Mouse (Mus musculus): ENCODE results near the gene Clybl. TPM values are rescaled to one million over a fixed set of nuclear protein-coding genes. Genes with fewer than 3 reads are reported as not detected.

The Clybl gene
- total and polyA plus RNA-seq, 3 experiments: 13.4 to 36.6 TPM; not detected in 1

- no peak overlapping the region for H3K27ac ChIP-seq (ENCODE audit: control insufficient read depth, low read depth, low read length)
- TF ChIP-seq CHD2 (IDR thresholded peaks at IDR 0.05; ENCODE audit: low read length) (no peak), BHLHE40 (IDR thresholded peaks at IDR 0.05; ENCODE audit: borderline replicate concordance, low read depth, low read length) (no peak), USF2 (IDR thresholded peaks at IDR 0.05; ENCODE audit: borderline replicate concordance in 1 of 2, insufficient read depth in 1 of 2, low read depth in 1 of 2, low read length in 2 of 2) (no peak), HCFC1 (IDR thresholded peaks at IDR 0.05; ENCODE audit: low read depth, low read length) (no peak), CHD1 (IDR thresholded peaks at IDR 0.05; ENCODE audit: low read depth, low read length) (no peak), NELFE (IDR thresholded peaks at IDR 0.05; ENCODE audit: low read depth, low read length) (no peak), SIN3A (IDR thresholded peaks at IDR 0.05; ENCODE audit: low read length) (no peak), RCOR1 (IDR thresholded peaks at IDR 0.05; ENCODE audit: low read depth, low read length) (no peak), ZKSCAN1 (IDR thresholded peaks at IDR 0.05; ENCODE audit: low read depth, low read length) (no peak), GATA1 (IDR thresholded peaks at IDR 0.05; ENCODE audit: low read depth, low read length) (no peak), ELF1 (IDR thresholded peaks at IDR 0.05; ENCODE audit: low read depth, low read length) (no peak), TBP (IDR thresholded peaks at IDR 0.05; ENCODE audit: low read depth, low read length) (no peak), EP300 (IDR thresholded peaks at IDR 0.05; ENCODE audit: low read depth in 1 of 2, low read length in 2 of 2) (no peak), POLR2AphosphoS5 (IDR thresholded peaks at IDR 0.05; ENCODE audit: borderline replicate concordance, low read depth, low read length) (no peak), ETS1 (IDR thresholded peaks at IDR 0.05; ENCODE audit: low read depth, low read length) (no peak), RAD21 (IDR thresholded peaks at IDR 0.05; ENCODE audit: low read depth, low read length) (no peak), ZNF384 (IDR thresholded peaks at IDR 0.05; ENCODE audit: low read depth, low read length) (no peak), TAL1 (IDR thresholded peaks at IDR 0.05; ENCODE audit: low read length) (no peak), ZC3H11A (IDR thresholded peaks at IDR 0.05; ENCODE audit: low read depth, low read length) (no peak)
- DNase-seq (ENCODE audit: low read depth, low spot score): no peak
These were observed 185.9 kb downstream of the Clybl start for GRCm38 (mm10) chr14:122367252-122367868.

GRCm38 (mm10) chr14:122367882-122368418 is 186.4 kb downstream of the Clybl start:
- no peak overlapping the region for H3K27ac ChIP-seq (ENCODE audit: control insufficient read depth, low read depth, low read length)
- no peaks in the 10 kb centered on the region for H3K27me3 ChIP-seq (ENCODE audit: control insufficient read depth in 1 of 2, insufficient read depth in 2 of 2, low read length in 2 of 2)
- no peaks in the 10 kb centered on the region for H3K4me1 ChIP-seq (ENCODE audit: control insufficient read depth in 1 of 2, insufficient read depth in 2 of 2, low read length in 2 of 2)
- H3K9ac ChIP-seq (ENCODE audit: control insufficient read depth, low read depth, low read length, poor library complexity, severe bottlenecking): no peak overlapping the region
- H3K36me3 ChIP-seq (ENCODE audit: control insufficient read depth in 1 of 2, insufficient read depth in 2 of 2, low read length in 2 of 2): no peaks in the 10 kb centered on the region
- no peaks in the 10 kb centered on the region for H3K79me2 ChIP-seq (ENCODE audit: control insufficient read depth, insufficient read depth, low read length, poor library complexity)
- H3K9me3 ChIP-seq (replicated peaks; ENCODE audit: insufficient read depth, low read length): no peaks in the 10 kb centered on the region
- TF ChIP-seq MAFK (IDR thresholded peaks at IDR 0.05; ENCODE audit: borderline replicate concordance, low read depth, low read length) (no peak), ELF1 (IDR thresholded peaks at IDR 0.05; ENCODE audit: low read depth, low read length) (no peak), ZMIZ1 (IDR thresholded peaks at IDR 0.05; ENCODE audit: low read depth, low read length) (no peak), JUND (IDR thresholded peaks at IDR 0.05; ENCODE audit: low read depth, low read length) (no peak), ZNF384 (IDR thresholded peaks at IDR 0.05; ENCODE audit: low read depth, low read length) (no peak), TAL1 (IDR thresholded peaks at IDR 0.05; ENCODE audit: low read length) (no peak), USF2 (IDR thresholded peaks at IDR 0.05; ENCODE audit: borderline replicate concordance in 1 of 2, insufficient read depth in 1 of 2, low read depth in 1 of 2, low read length in 2 of 2) (no peak), ZKSCAN1 (IDR thresholded peaks at IDR 0.05; ENCODE audit: low read depth, low read length) (no peak), RAD21 (IDR thresholded peaks at IDR 0.05; ENCODE audit: low read depth, low read length) (no peak), POLR2A (IDR thresholded peaks at IDR 0.05; ENCODE audit: control insufficient read depth in 1 of 2, insufficient read depth in 1 of 2, low read depth in 1 of 2, low read length in 2 of 2, poor library complexity in 1 of 2) (no peak), MYC (IDR thresholded peaks at IDR 0.05; ENCODE audit: low read depth, low read length) (no peak), MXI1 (IDR thresholded peaks at IDR 0.05; ENCODE audit: low read depth, low read length) (no peak), MAX (IDR thresholded peaks at IDR 0.05; ENCODE audit: low read length) (no peak), CHD1 (IDR thresholded peaks at IDR 0.05; ENCODE audit: low read depth, low read length) (no peak), POLR2AphosphoS2 (IDR thresholded peaks at IDR 0.05; ENCODE audit: low read length) (no peak)
- no peak for DNase-seq (ENCODE audit: low read depth, low spot score)
- no peak overlapping the region for H3K4me3 ChIP-seq (ENCODE audit: control insufficient read depth in 1 of 2, insufficient read depth in 1 of 2, low read depth in 2 of 2, low read length in 2 of 2)

More at GRCm38 (mm10) chr14:122367252-122367868, 185.9 kb downstream of the Clybl start:
- Histone ChIP-seq H3K9me3 (replicated peaks; ENCODE audit: insufficient read depth, low read length) (no peaks in the 10 kb centered on the region), H3K36me3 (ENCODE audit: control insufficient read depth in 1 of 2, insufficient read depth in 2 of 2, low read length in 2 of 2) (no peaks in the 10 kb centered on the region), H3K79me2 (ENCODE audit: control insufficient read depth, insufficient read depth, low read length, poor library complexity) (no peaks in the 10 kb centered on the region), H3K4me1 (ENCODE audit: control insufficient read depth in 1 of 2, insufficient read depth in 2 of 2, low read length in 2 of 2) (no peaks in the 10 kb centered on the region), H3K9ac (ENCODE audit: control insufficient read depth, low read depth, low read length, poor library complexity, severe bottlenecking) (no peak overlapping the region), H3K4me3 (ENCODE audit: control insufficient read depth in 1 of 2, insufficient read depth in 1 of 2, low read depth in 2 of 2, low read length in 2 of 2) (no peak overlapping the region), H3K27me3 (ENCODE audit: control insufficient read depth in 1 of 2, insufficient read depth in 2 of 2, low read length in 2 of 2) (no peaks in the 10 kb centered on the region)
